Mouse (Mus musculus) ovary, postnatal 10 days (tissue): ENCODE measurements around the gene Slc12a9.

Experiments
- DNase-seq: peaks from one replicate; pipeline ENCODE4 v3.0.0; 2022; ENCODE audit warnings: low spot score

Slc12a9 gene

GRCm38 (mm10) chr5:137308356-137308755 lies 25.0 kb downstream of the Slc12a9 start:
- DNase-seq, result no peak

- DNase-seq, result peak; percentile 66
Measured at GRCm38 (mm10) chr5:137307071-137307912, 26.1 kb downstream of the Slc12a9 start, which contains the start of gene Srrt. Gene Srrt, minus strand, starts transcription at chr5:137307674.

- DNase-seq, result no peak
Measured at GRCm38 (mm10) chr5:137306439-137307005, 26.9 kb downstream of the Slc12a9 start.

- DNase-seq, result no peak
Measured at GRCm38 (mm10) chr5:137305822-137306221, 27.6 kb downstream of the Slc12a9 start.

GRCm38 (mm10) chr5:137304816-137305215 lies 28.6 kb downstream of the Slc12a9 start:
- DNase-seq, result no peak

- DNase-seq, result no peak
Measured at GRCm38 (mm10) chr5:137304165-137304564, 29.2 kb downstream of the Slc12a9 start.

GRCm38 (mm10) chr5:137303609-137304008 lies 29.8 kb downstream of the Slc12a9 start:
- no peak for DNase-seq

- DNase-seq, result no peak
Measured at GRCm38 (mm10) chr5:137301253-137301652, 32.1 kb downstream of the Slc12a9 start.

- DNase-seq, result no peak
Measured at GRCm38 (mm10) chr5:137299240-137299639, 34.2 kb downstream of the Slc12a9 start.

- DNase-seq, result no peak
Measured at GRCm38 (mm10) chr5:137297126-137297525, 36.3 kb downstream of the Slc12a9 start.

GRCm38 (mm10) chr5:137295712-137296111 lies 37.7 kb downstream of the Slc12a9 start:
- DNase-seq, result no peak

GRCm38 (mm10) chr5:137295296-137295695 lies 38.1 kb downstream of the Slc12a9 start:
- DNase-seq, result no peak

GRCm38 (mm10) chr5:137294744-137295093 lies 38.7 kb downstream of the Slc12a9 start:
- no peak for DNase-seq

GRCm38 (mm10) chr5:137293839-137294743 lies 39.3 kb downstream of the Slc12a9 start, which contains the start of gene Ufsp1:
Gene Ufsp1, plus strand, starts transcription at chr5:137294629.
- DNase-seq, result peak; percentile 84

- DNase-seq, result peak; percentile 35
Measured at GRCm38 (mm10) chr5:137293282-137293681, 40.1 kb downstream of the Slc12a9 start.

- DNase-seq, result no peak
Measured at GRCm38 (mm10) chr5:137291381-137291926, 41.9 kb downstream of the Slc12a9 start.

- peak; percentile 33 for DNase-seq
Measured at GRCm38 (mm10) chr5:137290677-137291076, 42.7 kb downstream of the Slc12a9 start.

GRCm38 (mm10) chr5:137289591-137290365 lies 43.6 kb downstream of the Slc12a9 start:
- no peak for DNase-seq

- DNase-seq, result no peak
Measured at GRCm38 (mm10) chr5:137288999-137289470, 44.4 kb downstream of the Slc12a9 start.

- no peak for DNase-seq
Measured at GRCm38 (mm10) chr5:137287953-137288743, 45.2 kb downstream of the Slc12a9 start.
